Mouse (Mus musculus) thymus, postnatal 0 days (tissue): ENCODE measurements at regions not wholly inside any gene's neighbourhood (a gene's known extent, or its start where the extent isn't known, plus 50 kb on each side); places are given as distances from the start of the nearest gene placed in this dataset.

Experiments used
- DNase-seq: peaks from one replicate; pipeline ENCODE4 v3.0.0-alpha.2; 2015; ENCODE audit warnings: low spot score

GRCm38 (mm10) chr9:90827474-90827873, 534.7 kb upstream of the Zic4 start:
- no peak for DNase-seq

- no peak for DNase-seq
These were observed 533.5 kb upstream of the Zic4 start for GRCm38 (mm10) chr9:90828701-90829100.

DNA sequence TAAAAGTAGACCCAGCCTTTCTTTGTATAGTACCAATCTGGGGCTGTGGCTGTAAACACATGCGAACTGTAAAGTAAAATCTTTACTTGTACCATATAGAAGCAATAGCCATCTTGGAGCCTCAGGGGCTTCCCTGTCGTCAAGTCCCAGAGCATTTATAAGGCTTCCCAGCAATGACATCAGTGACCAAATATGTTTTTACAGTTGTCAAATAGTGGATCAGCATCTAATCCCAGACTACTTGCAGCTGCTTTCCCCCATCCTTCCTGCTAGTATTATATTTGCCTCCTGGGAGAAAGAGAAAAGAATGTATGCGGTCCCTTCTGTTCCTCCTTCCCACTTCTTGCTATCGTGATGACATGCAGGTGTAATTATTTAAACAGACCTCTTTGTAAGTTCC, 531.5 kb upstream of the Zic4 start:
- no peak for DNase-seq

DNA sequence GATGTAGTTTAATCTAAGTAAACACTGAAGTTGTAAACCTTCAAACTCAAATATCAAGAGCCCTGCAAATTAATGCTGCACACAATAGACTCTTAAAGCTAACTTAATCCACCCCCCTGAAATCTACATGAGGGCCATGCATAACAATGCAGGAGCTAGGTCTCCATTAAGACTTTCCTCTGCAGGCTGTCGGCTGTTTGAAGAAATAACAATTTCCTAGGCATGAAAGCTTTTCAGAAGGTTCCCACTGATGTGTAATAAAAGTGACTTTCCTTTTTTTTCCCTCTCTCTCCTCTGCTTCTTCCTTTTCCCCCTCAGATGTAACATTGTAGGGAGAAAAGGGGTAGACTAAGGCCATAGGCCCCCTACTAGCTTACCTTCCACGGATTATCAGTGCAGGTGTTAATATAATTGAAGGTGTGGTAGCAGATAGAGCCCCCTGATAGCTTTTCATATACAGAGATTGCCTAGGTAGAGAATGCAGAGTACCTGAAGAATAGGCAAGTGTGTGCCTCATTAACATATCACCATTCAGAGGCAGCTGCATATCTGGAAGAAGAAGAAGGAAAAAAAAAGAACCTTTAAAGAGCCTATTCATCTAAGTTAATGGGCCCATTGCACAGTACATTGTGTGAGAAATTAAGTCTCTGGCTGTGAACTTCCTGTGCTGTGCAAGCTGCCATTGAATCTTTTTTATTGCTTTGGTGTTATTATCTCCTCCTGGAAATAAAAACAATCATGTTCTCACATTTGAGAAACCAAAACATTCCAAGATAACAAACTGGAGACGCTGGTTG, 528.3 kb upstream of the Zic4 start:
- DNase-seq = no peak

- DNase-seq = no peak
These were observed 523.9 kb upstream of the Zic4 start for GRCm38 (mm10) chr9:90838184-90838926.

DNA sequence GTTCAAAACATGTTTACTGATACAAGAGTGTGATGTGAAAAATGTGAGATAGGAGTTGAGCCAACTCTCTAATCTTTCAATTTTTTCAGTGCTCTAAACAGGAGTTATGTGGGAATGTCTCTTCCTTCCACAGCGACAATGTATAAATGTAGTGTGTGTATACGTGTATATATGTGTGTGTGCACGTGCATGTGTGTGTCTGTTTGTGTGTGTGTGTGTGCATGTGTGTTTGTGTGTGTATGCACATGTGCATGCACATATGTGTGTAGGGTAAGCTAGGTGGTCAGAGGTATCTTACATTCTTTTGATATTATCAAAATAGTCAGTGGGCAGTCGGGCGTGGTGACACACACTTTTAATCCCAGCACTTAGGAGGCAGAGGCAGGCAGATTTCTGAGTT, 511.2 kb upstream of the Zic4 start:
- DNase-seq = no peak

DNA sequence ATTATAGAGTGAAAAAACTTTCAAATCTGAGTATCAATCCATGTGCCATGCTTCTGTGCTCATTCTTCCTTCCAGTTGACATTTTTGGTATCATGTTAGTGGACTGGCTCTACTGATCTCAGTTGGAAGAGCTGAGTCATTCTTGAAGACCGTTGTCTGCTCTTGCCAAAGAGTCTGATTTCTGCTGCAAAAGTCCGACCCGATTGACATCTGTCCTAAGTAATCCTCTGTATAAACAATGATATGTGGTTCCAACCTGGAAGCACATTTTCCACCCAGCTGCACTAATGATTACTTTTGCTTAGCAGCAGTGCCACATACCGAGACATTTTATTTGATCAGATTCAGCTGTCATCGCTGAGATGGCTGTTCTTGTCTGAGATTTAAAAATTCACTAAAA, 490.6 kb upstream of the Zic4 start:
- no peak for DNase-seq

DNA sequence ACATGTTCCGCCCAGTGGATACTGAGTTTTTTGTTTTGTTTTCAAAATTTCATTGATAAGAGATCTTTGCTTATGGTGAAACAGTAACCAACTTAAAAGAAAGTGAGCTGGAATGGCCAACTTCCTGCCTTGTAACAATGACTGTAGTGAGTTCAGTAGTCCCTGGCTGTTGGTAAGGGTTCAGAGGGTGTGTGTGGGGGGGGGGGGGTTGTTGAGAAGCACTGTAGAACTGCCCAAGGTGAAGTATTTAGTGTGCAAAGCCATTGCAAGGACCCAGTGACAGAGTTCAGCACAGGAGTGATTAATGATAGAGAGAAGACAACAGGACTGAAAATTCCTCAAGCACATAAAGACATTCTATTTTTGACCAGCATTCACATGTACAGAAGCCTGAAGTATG, 477.7 kb upstream of the Zic4 start:
- DNase-seq = no peak

- DNase-seq = no peak
These were observed 474.8 kb upstream of the Zic4 start for GRCm38 (mm10) chr9:90887405-90887804.

DNA sequence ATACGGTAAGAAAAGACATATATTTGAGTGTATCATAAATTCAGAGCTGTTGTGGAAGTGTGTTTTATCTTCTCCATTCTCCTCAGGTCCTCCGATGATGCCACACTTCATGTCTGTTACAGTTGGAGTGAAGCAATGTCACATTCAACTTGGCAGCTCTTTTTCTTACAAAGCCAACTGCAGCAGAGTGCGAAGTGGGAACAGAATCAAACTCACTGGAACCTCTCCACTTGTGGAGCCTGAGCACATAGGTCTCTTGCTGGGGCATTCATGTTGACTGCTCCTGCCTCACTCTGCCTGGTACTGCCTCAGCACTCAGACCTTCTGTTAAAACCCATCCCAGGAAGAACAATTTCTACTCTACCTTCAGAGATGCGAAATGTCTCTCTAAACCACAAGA, 471.4 kb upstream of the Zic4 start:
- DNase-seq = no peak

GRCm38 (mm10) chr9:90892816-90893215, 469.4 kb upstream of the Zic4 start:
- DNase-seq = no peak

- no peak for DNase-seq
These were observed 458.7 kb upstream of the Zic4 start for GRCm38 (mm10) chr9:90903557-90903956.

DNA sequence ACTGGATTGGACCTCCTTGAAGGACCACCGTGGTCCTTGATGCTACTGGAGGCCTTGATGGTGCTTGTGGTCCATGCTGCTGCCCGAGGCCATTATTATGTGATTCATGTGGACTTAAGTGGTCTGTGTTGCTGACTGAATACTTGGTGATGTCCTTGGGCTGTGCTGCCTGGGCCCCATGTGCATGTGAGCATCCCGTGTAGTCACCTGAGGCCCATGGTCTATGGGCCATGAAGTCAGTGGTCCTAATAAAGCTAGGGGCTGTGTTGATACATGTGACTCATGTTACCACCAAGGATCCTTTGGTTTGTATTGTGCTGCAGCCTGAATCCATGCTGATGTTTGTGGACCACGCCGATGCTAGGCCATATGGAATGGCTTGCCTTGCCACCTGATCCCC, 456.1 kb upstream of the Zic4 start:
- DNase-seq = no peak

GRCm38 (mm10) chr9:90906684-90907083, 455.5 kb upstream of the Zic4 start:
- DNase-seq = no peak

GRCm38 (mm10) chr9:90954613-90955012, 407.6 kb upstream of the Zic4 start:
- DNase-seq = no peak

GRCm38 (mm10) chr9:90961436-90961835, 400.8 kb upstream of the Zic4 start:
- no peak for DNase-seq

GRCm38 (mm10) chr9:90964043-90964442, 398.2 kb upstream of the Zic4 start:
- no peak for DNase-seq

GRCm38 (mm10) chr9:90978730-90979129, 383.5 kb upstream of the Zic4 start:
- DNase-seq = no peak

DNA sequence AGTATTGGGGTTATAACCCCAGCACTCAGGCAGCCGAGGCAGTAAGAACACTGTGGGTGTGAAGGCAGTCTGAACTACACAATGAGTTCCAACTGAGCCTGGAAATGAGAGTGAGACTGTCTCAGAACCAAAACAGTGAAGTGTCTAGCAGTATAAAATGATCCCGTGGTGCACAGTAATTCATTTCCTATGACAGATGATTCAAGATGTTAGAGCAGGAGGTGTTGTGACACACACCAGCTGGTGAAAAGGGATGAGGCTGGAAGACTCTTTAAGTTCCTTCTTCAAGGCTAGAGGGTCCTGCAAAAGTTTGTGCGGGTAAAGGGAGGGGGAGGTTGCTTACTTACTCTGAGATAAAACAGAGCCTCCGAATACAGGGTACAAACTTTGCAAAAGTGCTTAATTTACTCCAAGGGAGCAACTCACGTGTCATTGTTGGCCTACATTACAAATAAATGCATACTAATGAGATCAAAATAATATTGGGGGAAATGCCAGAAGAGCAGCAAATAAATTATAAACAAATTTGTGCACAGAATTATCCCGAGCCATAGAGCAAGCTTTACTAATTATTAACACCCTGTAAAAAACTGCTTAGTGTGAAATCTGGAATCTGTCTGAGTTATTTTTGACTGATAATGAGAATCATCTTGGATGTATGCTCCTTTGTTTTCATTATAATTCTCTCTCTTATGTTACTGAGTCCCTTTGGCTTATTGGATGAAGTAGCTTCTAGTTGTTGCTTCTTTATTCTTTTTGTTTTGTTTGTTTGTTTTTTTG, 382.0 kb upstream of the Zic4 start:
- no peak for DNase-seq

GRCm38 (mm10) chr9:90999178-90999577, 363.0 kb upstream of the Zic4 start:
- DNase-seq = no peak

- DNase-seq = no peak
These were observed 358.0 kb upstream of the Zic4 start for GRCm38 (mm10) chr9:91004214-91004613.

GRCm38 (mm10) chr9:91040546-91040945, 321.7 kb upstream of the Zic4 start:
- DNase-seq = no peak
